Mouse (Mus musculus): Measurements from ENCODE around the gene Ostf1.

The Ostf1 gene

GRCm38 (mm10) chr19:18646397-18646796 lies 14.8 kb upstream of the Ostf1 start:
- DNase-seq (ENCODE audit: low spot score in 2 of 2) = no peak

- no peak for DNase-seq (ENCODE audit: low spot score in 2 of 2)
These were observed 12.5 kb upstream of the Ostf1 start for GRCm38 (mm10) chr19:18644084-18644483.

GRCm38 (mm10) chr19:18643411-18643810 lies 11.8 kb upstream of the Ostf1 start:
- DNase-seq (ENCODE audit: low spot score in 2 of 2) = no peak

- DNase-seq (ENCODE audit: low spot score in 2 of 2) = no peak
These were observed 9.4 kb upstream of the Ostf1 start for GRCm38 (mm10) chr19:18641001-18641400.

- DNase-seq (ENCODE audit: low spot score in 2 of 2) = no peak
These were observed 7.9 kb upstream of the Ostf1 start for GRCm38 (mm10) chr19:18639552-18639951.

- DNase-seq (ENCODE audit: low spot score in 2 of 2) = no peak
These were observed 7.3 kb upstream of the Ostf1 start for GRCm38 (mm10) chr19:18638949-18639348.

- no peak for DNase-seq (ENCODE audit: low spot score in 2 of 2)
These were observed 6.3 kb upstream of the Ostf1 start for GRCm38 (mm10) chr19:18637954-18638353.

- DNase-seq (ENCODE audit: low spot score in 2 of 2) = no peak
These were observed 885 bp upstream of the Ostf1 start for GRCm38 (mm10) chr19:18632231-18633185.

GRCm38 (mm10) chr19:18631161-18631643 lies 421 bp downstream of the Ostf1 start:
- peak in 1 of 2 experiments; percentile 26 for DNase-seq (ENCODE audit: low spot score in 2 of 2)

- no peak for DNase-seq (ENCODE audit: low spot score in 2 of 2)
These were observed 1.2 kb downstream of the Ostf1 start for GRCm38 (mm10) chr19:18630221-18631119.

GRCm38 (mm10) chr19:18629589-18629988 lies 2.0 kb downstream of the Ostf1 start:
- no peak for DNase-seq (ENCODE audit: low spot score in 2 of 2)

GRCm38 (mm10) chr19:18623894-18624293 lies 7.7 kb downstream of the Ostf1 start:
- no peak for DNase-seq (ENCODE audit: low spot score in 2 of 2)

GRCm38 (mm10) chr19:18619691-18620090 lies 11.9 kb downstream of the Ostf1 start:
- no peak for DNase-seq (ENCODE audit: low spot score in 2 of 2)

- DNase-seq (ENCODE audit: low spot score in 2 of 2) = no peak
These were observed 12.6 kb downstream of the Ostf1 start for GRCm38 (mm10) chr19:18619060-18619459.

GRCm38 (mm10) chr19:18617504-18617903 lies 14.1 kb downstream of the Ostf1 start:
- no peak for DNase-seq (ENCODE audit: low spot score in 2 of 2)

- no peak for DNase-seq (ENCODE audit: low spot score in 2 of 2)
These were observed 15.9 kb downstream of the Ostf1 start for GRCm38 (mm10) chr19:18615680-18616240.

GRCm38 (mm10) chr19:18614337-18614736 lies 17.3 kb downstream of the Ostf1 start:
- no peak for DNase-seq (ENCODE audit: low spot score in 2 of 2)

- DNase-seq (ENCODE audit: low spot score in 2 of 2) = no peak
These were observed 22.6 kb downstream of the Ostf1 start for GRCm38 (mm10) chr19:18608975-18609374.

- no peak for DNase-seq (ENCODE audit: low spot score in 2 of 2)
These were observed 23.7 kb downstream of the Ostf1 start for GRCm38 (mm10) chr19:18607907-18608306.

GRCm38 (mm10) chr19:18603011-18603410 lies 28.6 kb downstream of the Ostf1 start:
- no peak for DNase-seq (ENCODE audit: low spot score in 2 of 2)

GRCm38 (mm10) chr19:18600611-18601010 lies 31.0 kb downstream of the Ostf1 start:
- no peak for DNase-seq (ENCODE audit: low spot score in 2 of 2)

- DNase-seq (ENCODE audit: low spot score in 2 of 2) = no peak
These were observed 32.0 kb downstream of the Ostf1 start for GRCm38 (mm10) chr19:18599650-18600049.

Measured in right cerebral cortex, adult 2 months (tissue).